Mouse (Mus musculus) spleen, postnatal 14 days (tissue): ENCODE measurements around the gene Tmem140.

Experiments used
- DNase-seq, 2 experiments: peaks; one replicate each; pipeline ENCODE4 v3.0.0; 2021 to 2022; ENCODE audit warnings: low spot score in 2 of 2

The Tmem140 gene

DNA sequence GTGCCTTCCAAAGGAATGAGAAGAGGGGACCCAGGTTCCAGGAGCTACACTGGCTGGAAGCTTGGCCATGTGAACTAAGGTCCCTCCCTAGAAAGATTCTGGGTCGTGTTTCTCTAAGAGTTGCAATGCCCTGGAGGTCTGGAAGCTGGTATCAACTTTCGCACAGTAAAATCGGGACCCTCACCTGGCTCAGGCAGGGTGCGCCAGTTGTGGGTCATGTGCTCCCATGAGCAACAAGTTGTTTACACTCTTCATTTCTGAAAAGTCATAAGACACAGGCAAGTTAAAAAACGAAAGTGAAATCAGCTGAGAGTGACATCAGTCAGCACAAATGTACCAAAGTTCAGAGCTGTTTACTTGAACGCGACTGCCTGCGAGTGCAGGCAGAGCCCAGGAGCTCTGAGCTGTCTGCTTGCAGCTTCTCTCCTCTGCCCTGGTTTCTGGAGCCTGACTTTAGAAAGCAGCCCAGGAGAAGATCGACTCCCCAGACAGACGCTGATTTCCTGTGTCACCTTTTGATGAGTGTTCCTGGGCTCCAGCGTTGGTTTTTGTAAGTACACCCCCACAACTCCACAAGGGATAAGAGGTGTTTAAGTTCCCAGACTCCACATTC is at the start of gene Tmem140:
Gene Tmem140 (plus strand): TSS at position 356 of the 613 bp plus-strand sequence.
- DNase-seq = peak in 1 of 2 experiments; percentile 12

DNA sequence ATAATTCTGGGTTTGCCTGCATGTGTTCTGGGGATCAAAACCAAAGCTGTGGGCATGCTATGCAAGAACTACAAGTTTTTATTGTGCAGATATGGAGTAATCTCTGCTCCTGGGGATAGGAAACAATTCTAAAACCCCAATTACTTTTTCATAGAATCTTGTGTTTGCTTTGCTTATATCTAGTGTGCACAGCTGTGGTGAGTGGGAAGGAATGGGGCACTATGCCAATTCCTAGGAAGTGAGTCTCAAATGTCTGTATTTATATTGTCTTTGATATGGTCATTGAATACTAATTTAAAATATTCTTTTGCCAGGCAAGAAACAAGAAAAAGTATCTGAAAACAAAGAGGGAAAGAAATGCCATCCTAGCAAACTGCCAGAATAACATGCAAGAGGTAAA is 38.5 kb upstream of the Tmem140 start:
- DNase-seq = no peak

DNA sequence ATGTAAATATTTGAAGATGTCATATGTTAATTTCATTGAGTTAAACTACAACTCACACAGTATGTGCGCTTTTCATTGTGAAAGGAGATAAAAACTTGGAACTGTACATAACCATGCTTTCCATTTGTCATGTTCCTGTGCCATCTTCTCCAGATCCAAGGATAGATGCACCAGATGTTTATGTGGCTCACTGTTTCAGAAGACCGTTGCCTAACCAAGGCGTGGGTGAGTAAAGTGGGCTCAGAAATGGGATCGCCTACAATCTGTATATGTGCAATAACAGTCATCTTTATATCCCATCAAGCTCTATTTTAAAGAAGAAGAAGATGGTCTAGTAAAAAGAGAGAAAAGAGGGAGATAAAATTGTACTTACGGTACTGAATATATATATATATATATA is 30.6 kb upstream of the Tmem140 start:
- DNase-seq = no peak

DNA sequence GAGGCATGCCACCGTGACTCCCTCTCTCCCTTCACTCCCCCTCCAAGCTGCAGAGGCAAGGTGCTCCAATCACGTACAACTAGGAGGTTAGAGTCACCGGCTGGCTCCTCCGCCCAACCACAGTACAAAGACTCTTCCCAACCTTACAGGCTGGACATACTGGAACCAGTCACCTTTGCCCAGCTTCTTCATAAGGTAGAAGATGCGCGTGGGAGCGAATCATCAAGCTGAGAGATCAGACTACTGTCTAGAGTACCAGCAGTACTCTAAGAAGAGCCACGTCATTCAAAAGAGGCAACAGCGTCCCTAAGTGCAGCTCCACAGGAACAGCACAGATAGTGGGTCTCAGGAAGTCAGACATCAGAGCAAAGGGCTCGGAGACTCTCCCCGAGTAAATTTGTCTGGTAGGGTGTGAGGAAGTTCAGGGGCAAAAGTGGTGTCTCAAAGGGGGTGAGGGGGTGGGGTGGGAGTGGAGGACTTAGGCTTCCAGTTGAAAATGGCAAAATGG is 1.3 kb upstream of the Tmem140 start:
- no peak for DNase-seq

DNA sequence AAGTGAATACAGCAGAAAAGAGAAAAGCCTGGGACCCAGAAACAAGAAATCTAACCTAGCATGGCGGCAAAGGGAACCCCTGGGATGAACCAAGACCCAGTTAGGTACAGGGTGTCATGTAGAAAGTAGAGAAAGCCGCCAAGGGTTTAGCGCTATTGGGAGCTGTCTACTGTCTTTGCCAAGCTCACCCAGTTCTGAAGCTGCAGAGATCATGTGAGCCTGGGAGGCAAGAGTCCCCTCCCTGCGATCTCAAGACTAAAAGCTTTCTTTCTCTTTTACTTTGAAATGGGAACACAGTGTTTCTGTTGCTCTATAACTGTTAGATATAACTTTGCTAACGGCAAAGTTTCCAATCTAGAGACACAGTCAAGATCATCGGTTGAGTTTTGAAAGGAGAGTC is 565 bp upstream of the Tmem140 start:
- no peak for DNase-seq

DNA sequence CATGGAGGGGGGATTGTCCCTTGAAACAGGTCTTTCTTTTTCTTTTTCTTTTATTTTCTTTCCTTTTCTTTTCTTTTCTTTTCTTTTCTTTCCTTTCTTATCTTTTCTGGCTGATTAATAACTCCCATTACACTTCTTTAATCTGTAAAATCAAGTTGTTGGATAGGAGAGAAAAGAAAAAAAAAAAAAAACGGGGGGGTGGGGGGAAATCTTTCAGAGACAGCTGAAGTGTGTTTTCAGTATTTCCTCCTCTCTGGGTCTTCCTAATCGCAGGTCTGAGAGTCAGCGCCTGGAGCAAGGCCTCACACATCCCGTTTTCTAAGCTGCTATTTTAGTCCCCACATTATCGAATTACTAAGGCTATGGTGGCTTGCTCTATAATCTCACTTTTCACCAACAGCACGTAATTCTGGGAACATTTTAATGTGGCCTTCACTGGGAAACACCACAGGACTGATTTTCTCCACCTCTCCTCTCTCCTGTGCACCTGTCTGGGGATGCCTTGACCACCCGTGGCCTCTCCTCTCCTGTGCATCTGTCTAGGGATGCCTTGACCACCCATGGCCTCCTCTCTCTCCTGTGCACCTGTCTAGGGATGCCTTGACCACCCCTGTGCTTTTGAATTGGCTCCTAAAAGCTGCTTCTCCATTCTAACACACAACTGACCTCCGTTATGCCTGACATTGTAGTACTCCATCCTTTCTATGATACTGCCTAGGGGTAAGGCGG is 1.0 kb downstream of the Tmem140 start:
- no peak for DNase-seq

DNA sequence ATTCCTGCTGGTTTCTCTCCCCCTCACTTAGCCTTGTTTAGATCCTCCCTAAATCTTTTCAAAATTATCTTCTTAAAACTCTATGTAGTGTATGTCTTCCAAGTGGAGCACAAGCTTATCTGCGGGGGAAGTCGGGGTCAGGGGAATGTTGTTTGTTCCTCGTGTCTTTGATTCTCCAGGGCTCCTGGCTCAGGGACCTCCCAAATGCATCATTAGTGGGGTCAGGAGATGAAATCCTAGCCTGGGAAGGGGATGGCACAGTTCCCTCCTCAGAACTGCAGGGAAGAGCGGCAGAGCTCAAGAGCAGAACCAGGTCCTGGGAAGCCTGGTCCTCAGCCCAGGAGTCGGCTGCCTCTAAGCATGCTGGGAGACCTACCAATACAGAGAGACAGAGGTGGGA is 2.3 kb downstream of the Tmem140 start:
- no peak for DNase-seq

DNA sequence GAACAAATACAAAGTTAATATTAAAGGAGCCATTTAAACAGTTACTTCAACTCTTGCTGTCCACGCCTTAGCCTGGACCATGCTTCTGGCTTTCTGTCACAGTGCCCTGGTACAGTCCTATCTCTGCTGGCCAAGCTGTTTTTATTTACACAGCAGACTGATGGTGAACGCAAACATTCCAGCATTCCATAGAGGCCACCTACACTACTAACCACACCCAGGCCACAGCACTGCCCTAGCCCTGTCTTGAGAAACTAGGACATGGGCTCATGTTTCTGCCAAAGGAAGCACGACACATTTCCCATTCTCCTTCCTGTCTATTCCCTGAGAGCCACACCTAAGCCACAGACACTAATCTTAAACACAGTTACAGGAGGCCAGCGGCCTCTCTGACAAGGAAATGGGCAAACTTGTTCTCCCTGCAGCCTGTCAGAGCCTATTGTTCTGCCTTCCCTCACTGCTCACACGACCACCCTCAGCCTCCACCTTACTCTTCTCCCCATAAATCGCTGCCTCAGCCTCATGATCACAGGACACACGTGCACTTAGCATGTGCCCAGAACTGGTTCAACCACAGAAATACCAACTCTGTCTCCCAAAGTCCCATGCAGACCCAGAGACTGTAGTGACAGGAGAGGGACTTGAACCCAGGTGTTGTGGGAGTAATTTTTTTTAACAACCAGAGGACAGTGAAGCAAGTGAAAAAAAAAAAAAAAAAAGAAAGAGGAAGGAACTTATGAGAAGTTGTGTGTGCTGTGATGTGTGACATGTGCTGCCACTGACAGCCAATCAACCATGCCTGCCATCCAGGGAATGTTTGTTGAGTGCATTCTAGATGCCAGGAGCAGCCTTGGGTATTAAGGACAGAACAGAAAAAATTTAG is 3.0 kb downstream of the Tmem140 start:
- DNase-seq = no peak

DNA sequence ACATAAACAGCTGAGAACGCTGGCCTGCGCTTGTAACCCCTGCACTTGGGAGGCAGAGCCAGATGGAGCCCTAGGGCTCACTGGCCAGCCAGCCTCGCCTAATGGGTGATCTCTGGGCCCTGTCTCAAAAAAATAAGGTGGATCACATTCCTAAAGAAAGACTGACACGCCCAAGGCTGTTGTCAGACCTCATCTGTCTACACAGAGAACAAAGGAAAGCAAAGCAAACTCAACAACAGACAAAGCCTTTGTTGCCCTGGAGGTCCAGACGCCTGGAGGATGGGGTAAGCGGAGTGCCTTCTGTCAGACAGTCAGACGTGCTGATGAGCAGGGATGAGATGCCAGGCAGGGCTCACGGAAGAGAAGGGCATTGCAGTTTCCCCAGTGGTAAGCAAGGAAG is 3.8 kb downstream of the Tmem140 start:
- no peak for DNase-seq

DNA sequence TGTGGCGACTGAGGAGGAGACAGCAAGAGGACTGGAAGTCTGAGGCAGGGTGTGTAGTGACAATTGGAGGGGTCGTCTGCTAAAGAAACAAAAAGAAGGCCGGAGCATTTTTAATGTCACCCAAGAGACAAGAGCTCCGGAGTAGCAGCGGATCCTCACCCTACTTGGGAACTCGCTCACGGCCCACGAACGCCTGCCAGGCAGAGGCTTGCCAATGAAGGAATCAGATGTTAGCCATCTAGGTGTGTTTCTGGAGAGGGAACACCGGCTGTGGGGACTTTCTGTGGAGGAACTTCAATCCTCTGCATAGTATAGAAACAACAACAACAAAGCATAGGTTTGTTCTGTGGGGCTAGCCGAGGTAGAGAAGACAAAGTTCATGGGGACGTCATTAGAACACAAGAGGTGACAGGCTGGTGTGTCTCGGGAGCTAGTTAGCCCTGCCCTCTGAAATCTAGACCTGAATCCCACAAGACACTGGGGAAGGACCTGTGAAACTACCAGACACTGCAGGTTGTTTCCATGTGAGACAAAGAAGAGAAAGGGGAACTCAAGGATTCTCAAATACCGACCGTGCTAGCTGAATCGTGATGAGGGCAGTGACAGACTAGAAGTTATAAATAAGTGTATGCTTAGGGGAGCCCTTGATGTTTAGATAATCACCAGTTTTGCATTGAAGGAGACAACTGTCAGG is 4.5 kb downstream of the Tmem140 start:
- DNase-seq = no peak

DNA sequence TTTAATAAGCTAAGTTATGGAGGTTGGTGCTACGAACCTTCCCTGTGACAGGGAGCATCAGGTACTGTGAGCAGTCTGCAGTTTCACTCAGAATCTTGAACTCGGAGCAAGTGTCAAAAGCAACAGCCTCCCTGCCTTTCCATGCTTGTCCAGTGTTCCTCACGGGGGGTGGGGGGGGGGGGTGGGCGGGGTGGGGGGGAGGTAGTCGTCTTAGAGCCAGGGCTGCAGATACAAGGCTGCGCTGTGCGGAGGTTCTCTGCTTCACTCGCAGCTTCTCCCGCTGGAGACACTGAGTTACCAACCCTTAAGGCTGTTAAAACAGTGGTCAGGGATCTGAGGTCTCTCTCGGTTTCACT is 5.0 kb downstream of the Tmem140 start:
- no peak for DNase-seq

DNA sequence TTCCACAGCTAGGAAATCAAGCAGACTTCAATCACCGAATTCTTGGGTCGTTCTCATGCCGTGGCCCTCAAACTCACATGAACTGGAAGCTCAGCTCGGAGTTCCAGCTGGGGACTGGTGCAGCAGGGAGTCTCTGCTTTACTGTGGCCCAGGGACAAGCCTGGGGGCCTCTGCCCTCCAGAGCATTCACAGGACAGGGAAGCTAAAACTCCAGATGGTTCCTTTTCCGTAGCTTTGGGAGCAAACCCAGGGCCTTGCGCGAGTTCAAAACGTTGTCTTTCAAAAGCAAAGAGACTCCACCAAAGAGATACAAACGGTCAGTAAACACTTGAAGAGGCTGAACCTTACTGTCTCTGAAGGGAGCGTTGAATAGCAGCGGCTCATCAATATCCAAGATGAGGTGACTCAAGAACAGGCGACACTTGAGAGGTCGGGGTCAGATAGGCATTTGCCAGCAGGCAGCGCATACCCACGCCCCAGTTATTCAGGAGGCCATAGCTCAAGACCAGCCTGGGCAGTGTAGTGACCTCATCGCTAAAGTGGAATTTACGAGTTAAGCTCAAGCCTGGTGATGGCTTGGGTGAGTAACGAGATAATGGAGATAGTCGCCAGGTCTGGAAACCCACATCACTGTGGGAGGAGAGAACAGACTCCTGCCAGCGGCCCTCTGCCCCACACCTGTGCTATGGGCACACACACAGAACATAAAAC is 5.7 kb downstream of the Tmem140 start:
- DNase-seq = no peak

DNA sequence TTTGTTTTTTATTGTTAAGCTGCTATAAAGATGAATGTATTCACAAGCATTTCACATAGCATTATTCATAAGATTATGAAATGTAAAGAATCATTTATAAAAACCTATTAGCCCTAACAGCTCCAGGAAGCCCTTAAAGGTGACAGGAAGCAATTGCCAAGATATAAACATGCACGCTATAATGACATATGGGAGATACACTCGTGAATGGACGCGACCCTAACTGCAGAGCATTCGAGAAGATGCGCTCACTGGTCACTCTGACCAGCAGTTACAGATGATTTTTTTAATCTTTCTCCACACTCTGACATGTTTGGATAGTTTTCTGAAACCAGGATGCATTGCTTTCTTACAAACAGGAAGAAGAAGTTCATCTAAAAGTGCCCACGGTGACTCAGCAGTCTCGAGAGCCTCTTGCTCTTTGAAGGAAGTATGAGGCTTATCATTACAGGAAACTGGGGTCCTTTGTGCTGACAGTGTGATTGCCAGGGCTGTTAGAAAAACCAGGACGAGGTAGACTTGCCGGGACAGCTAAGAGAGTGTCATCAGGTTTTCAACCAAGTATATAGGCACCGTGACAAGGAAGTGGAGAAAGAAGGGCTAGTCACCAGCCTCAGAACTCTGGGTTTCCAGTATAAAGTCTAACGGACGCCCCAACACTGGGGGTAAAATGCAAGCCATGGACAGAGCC is 6.4 kb downstream of the Tmem140 start:
- DNase-seq = no peak

DNA sequence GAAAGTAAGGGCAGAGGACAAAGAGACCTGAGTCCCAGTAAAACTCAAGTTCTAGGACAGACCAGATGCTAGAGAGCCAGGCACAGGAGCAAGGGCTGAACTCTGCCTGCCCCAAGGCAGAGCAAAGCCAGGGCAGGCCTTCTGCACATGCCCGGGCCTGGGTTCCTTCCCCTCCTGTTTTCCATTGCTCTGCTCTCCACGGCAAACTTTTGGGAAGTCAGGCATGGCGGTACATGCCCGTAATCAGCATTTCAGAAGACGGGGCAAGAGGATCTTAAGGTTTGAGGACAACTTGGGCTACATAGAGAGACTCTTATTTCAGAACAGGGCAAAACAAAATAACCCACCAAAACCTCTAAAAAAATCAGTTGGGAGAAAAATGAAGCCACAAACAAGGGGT is 7.2 kb downstream of the Tmem140 start:
- DNase-seq = no peak

DNA sequence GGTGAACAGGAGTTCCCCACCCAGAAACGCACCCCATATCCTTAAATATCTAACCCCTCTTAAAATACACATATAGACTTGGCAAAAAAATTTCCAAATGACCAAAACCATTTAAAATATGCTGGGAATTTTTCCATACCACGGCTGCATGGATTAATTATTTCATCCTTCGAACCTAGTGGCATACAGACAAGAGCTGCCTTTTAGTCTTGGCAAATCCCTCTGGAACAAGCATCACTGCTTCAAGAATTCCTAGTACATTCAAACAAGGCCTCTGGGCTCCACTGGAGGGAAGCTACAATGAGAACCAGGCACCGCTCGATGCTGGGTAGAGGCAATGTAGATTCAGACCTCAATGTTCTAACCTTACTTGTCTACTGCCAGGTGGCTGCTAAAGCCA is 7.8 kb downstream of the Tmem140 start:
- no peak for DNase-seq

DNA sequence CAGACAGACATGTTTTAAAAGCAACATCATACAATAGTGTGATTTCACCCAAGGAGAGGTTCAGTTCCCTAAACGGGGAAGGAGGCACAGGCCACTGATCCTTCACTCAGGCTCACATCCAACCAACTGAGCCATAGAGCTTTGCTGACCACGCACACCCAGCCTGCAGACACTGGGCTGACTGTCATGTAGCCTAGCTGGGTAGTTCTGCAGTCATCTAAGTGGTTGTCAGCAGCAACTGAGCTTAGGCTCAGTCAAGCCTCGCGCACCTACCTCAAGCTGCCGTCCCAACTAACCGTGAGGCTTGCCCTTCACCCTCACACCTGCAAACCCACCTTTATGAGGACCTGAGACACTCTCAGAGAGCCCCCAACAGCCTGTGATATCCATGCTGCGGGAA is 9.0 kb downstream of the Tmem140 start:
- no peak for DNase-seq

DNA sequence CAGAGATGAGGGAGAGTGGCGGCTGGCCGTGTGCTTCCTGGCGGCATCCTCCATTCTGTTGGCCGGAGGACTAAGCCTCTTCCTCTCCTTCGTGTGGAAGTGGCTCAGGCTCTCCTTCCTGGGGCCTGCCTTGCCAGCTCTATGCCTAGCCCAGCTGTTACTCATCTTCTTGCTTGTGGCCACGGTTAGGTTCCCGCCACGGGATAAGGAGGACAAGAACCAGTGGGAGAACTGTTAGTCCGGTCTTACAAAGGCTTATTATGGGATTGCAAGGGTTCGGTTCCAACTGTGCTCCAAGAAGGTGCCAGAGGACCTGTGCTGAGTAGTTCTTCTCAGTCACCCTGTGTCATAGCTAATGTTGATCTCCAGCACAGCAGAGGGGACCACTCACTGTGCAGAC is 9.9 kb downstream of the Tmem140 start:
- DNase-seq = no peak

DNA sequence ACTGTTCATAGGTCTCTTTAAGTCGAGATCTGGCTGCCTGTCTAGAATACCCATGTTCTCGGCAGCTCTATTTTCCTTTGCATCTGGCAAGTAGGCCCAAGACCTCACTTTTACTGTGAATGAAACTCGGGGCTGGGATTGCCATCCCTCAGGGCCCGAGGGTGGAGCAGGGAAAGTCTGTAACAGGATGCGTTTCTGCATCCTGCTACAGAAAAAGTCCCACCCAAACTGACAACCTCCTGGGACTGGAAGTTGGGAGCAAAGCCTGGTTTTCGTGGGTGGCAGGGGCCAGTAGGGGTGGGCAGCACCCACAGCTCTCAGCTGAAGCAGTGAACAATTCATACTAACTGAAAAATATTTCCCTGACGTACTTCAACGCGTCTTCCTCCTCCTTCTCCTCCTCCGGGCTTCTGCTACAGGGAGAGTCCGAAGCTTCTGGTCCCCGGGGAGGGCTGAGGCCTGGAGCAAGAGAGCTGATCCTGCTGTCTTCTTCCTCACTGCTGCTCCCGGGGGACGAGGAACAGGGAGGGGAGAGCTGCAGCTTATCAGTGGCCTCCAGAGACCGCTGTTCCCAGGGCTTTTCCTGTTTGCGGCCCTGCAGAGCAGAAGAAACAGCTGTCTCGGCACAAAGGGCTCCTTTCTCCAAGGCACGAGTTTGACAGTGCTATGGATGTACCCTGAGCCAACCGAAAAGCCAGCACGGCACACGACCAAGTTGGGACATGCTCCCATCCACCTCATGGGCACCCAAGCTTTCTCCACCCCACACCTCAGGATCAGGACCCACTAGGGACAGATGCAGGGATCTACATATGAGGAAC is 11.4 kb downstream of the Tmem140 start:
- no peak for DNase-seq

DNA sequence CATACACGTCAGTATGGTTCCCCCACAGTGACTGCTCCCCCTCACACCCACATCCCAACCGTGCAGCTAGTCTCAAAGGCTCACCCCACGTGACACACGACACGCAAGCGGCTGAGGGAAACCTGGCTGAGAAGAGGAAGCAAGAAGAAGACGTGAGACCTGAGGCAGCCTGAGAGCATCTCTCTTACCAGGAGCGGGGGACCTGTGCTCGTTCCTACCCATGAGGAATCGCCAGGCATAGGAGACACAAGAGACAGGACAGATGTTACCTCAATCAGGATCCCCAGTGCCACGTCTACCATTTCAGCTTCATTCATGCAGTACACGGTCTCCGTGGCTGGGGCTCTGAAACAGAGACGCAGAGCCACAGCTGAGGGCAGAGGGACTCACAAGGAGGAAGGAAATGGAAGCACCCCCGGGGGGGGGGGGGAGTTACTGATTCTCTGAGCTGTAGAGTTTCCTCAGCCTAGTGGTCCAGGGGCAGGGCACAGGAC is 12.4 kb downstream of the Tmem140 start:
- peak; percentile 41 to 53 for DNase-seq
